Mouse (Mus musculus): ENCODE data around the gene E2f3.

The E2f3 gene

DNA sequence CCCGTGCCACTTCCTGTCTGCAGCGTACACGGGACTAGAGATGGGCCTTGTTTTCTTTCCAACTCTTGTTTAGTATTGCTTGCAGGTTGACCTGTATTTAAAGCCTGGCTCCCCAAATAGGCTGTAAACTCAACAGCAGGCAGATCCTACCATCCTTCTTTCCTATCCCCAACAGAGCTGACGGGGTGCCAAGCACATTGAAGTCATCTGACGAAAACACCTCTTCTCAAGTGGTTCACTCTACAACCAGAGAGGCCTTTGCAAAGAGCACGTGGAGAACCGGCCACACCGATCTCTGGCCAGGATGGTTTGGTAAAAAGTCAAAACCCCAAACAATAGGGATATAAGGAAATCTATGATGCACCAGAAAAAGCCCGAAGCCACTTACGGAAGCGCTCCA, 8.5 kb downstream of the E2f3 start:
- DNase-seq, result no peak

DNA sequence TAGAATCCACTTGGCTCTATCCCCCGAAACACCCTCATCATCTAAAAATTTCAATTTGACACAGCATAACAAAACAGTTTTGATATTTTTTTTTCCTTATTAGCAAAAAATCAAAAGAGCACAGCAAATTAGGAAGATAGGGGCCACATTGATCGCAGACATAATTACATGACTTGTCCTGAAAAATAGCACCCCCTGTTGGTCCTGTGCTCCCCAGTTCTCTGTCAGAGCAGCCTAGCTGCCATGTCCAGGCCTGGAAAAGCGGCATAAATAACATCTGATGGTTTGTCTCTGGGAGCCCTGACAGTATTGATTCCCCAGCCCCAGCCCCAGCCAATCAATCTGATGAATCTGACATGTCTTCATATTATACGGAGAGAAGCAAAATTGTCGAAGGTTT, 11.8 kb downstream of the E2f3 start:
- no peak for DNase-seq

DNA sequence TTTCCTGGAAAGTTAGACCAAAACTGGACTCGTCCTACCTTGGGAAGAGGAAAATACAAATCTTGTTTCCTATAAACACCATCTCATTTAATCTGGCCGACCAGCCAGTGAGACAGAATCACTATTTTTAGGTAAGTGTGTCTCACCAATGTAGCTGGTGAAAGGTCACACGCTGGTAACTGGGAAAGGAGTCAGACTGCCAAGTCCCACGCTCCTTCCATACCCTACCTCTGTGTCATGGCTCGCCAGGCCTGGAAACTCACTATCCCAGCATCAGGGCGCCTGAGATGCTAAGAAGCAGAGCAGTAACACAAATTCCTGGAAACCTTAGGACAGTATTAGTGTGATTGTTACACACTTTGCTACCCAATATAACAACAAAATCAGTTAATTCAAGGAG, 12.3 kb downstream of the E2f3 start:
- no peak for DNase-seq

DNA sequence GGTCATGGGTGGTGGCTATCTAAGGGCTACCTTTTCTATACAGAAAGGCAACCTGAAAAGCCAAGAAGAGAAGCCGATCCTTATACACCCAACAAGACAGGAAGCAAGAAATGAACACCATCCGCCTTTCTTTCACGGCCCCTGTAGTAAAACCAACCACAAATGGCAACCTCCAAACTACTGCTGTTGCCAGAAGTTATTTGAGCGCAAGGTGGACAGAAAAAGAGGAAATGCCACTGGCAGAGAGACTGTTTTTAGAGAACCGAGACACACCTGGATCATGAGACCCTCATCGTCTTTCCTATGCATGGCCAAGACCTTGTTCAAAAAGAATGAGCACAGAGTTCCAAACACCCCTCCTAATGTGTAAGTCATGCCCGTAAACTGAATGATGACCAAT, 15.5 kb downstream of the E2f3 start:
- DNase-seq, result no peak

DNA sequence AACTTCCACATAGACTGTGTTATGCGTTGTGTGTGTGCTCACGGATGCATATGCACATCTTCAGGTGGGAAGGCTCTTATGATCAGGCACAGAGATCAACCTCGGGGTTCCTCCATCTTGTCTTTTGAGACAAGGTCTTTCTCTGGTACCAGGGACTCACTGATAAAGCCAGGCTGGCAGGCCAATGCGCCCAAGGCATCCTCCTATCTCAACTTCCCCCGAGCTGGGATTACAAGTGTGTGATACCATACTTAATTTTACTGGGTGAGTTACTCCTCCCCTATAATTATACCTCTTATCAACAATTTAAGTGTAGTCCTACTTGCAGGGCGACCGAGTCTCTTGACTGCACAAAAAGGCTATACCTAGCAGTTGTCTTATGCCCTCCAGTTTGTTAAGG, 17.2 kb downstream of the E2f3 start:
- DNase-seq, result no peak

DNA sequence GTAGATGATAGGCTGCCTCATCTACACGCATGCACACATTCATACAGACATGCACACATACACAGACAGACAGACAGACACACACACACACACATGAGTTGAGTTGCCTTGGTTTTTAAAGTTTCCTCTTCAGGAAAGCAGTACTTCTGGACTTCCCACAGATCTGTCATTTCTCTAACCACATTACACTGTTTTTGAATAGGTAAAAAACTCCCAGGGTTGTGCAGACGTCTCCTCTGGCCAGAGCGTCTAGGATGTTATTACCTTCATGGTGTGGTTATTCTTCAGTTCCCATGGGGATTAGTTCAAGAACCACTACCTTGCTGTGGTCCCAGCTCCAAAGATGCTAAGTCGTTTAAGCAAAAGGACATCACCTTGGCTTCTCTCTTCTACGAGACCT, 18.5 kb downstream of the E2f3 start:
- no peak for DNase-seq

DNA sequence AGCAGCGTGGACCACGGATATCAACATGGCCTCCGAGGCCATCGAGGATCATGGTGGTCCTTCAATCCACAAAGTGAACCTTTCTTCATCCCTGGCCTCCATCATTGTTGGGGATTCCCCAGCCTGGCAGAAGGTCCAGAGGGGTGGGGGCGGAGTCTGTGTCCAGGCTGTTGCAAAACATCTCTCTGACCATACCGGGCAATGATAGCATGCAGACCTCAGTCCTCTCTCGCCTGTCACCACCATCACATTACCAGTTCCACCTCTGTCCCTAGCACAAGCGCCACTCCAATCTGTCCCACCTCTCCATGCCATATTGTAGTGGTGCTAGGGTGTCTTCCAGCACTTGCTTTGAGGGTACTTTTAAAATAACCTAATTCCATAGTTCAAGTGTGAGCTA, 18.9 kb downstream of the E2f3 start:
- no peak for DNase-seq

DNA sequence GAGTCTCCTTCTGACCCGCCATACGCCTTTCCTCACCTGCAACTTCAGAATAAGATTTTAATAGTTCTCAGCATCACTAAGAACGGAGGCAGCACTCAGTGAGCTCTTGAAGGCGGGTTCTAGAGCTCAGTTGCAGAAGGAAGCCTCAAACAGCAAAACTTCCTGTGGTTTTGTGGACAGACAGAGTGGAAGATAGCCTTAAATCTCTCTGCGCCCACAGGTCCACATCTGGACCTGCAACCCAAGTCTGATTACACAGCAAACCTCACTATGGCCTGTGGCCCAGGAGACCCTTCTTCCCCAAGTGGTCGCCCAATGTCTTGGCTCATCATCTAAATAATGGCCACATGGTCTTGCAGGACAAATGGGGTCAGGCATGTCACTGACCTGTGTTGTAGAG, 21.8 kb downstream of the E2f3 start:
- no peak for DNase-seq

DNA sequence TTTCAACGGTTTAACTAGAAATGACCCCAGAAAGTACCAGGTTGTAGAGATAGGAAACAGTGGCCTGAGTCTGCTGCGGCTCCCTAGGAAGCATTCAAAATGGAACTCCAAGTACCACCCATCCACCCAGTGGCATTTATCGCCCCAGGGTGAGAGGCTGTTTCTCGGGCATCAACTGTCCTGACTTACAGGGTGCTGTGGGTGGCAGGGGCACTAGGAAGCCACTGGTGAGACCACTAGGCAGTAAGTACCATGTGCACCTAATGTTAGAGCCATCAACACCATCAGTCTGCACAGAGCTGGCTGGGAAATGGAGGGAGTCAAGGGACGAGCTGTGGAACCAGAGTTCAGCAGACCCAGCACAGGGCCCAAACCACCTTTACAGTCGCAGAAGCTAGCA, 25.4 kb downstream of the E2f3 start:
- no peak for DNase-seq

DNA sequence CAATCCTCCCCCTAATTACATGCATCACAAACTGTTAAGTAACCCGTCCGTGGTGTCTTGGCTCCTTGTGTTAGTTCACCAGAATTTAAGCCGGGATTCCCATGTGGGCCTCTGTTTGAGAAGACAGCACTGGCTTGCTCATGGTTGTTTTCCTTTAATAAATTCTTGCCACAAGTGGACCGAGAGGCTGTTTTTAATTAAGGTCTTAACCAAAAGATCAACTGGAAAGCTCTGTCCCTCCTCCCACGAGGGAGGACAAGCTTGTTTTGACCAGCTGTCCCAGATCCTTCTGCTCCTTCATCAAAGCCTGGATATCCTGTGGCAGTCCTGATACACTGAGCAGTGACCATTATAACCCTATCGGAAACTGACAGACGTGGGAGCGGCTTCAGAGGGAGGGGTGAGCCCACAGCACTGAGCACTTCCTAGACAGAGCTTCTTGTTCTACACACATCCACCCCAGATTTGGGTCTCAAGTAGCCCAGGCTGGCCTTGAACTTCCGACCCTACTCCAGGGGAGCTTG, 28.1 kb downstream of the E2f3 start:
- no peak for DNase-seq

DNA sequence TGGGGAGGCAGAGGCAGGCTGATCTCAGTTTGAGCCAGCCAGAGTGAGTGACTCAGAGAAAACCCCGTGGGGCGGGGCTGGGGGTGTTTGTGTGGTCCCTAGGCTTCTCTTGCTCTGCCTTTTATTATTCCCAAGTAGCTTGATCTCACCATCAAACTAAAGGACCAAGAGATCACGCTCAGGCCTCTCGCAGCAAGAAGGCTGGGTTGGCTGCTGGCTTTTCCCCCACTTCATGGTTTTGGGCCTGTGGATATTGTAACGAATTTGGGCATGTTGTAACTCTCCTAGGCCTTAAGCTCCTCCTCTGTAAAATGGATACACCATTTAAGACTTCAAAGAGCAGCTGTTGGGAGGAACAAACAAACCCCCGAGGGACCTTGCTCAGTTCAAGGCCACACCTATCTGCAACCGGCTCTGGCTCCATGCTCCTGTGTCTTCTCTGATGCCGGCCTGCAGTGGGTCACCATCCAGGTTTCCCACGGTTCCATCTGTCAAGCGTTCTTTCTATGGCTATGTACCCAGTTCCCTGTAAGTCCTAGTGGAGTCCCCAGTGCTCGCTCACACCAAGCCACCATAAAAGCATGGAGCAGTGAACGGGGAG, 28.9 kb downstream of the E2f3 start:
- DNase-seq, result no peak

DNA sequence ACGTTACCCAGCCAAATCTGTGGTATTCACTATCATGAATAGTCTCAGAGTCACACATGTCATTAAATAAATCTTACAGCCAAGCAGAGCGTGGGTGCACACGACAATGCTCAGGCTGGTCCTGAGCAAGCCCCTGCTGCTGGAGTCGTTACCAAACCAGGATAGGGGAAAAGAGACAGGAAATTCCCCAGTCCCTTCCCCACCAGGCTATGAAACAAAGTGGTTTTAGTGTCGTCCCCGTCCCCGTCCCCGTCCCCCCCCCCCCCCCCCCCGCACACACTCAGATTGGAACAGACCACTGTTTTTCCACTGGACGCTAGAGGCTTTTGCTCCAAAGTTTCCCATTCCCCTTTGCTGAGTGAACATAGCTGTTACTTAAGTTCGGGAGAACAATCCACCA, 30.6 kb downstream of the E2f3 start:
- DNase-seq, result no peak

DNA sequence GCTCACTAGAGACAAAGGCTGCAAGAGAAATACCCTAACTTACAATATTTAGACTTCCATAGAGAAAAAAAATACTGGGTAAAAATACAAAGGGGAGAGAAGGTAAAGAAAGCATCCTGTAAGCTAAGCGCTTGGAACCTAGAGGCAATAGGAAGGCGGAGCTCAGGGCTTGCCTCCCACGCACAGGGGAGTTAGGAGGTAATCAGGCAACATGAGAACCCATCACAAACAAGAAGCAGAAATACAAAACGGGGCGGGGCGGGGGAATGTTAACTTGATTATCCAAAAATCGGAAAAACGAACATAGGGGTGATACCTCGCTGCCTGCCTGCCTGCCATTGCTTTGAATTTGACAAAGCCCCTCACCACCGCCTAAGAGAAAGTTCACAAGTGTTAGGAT, 31.1 kb downstream of the E2f3 start:
- no peak for DNase-seq

DNA sequence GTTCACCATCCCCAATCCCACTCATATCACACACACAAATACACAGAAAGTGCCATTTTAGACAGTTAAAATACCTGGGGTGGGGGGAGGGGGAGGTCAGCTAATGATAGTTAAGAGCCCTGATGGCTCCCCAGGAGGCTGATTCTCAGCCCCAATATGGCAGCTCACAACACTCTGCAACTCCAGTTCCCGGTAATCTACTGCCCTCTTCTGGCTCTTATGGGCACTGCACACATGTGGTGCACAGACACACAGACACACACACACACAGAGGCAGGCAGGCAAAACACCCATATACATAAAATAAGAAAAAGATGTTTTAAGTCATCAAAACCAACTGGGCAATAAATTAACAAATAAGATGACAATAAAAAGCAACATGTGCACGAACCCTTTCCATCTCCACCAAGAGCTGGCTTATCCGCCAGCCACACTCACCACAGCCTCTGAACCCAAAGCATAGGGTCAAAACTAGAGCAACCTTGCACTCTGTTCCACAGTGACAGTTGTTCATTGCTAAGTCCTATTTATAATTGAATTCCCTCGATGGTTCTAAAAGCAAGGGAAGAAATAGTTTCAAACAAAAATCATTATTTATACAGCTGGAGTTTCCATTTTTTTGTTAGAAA, 32.3 kb downstream of the E2f3 start:
- DNase-seq, result no peak

DNA sequence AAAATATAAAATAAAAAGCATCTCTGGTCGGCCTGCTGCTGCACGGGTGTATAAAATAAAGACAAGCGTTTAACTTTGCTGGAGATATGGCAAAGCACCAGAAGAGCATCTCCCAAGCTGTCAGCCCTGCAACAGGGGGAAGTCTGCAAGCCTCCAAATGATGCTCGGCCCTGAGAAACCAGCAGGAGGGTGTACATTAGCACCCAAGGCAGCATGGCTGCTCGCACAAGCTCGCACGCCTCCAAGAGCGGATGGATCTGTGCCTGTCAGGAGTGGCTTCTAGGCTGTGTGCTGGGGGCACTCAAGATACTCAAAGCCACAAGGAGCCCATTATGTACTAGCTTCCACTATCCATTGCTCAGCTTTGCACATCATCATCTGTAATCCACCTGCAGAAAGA, 39.8 kb downstream of the E2f3 start:
- DNase-seq, result peak; percentile 53

DNA sequence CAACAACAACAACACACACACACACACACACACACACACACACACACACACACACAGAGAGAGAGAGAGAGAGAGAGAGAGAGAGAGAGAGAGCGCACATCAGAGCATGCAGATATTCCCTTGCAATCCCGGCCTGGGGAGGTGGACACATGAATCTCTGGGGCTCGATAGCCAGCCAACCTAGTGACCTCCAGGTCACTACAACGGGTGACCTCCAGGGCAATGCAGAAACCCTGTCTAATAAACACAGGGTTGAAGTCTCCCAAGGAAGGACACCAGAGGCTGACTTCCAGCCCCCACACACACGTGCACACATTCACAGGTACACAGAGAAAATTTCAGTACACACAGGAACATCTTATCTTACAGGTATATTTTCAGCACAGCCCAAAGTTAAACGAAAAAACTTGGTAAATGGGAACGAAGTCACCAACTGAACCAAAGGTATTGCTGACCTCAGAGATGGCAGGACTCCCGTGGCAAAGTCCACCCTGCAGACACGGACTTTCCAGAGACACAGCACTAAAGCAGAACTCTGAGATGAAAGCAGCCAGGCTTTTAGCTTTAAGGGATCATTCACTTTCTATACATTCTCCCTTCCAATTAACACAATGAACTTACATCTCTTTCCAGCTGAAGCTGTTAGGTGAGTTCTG, 40.8 kb downstream of the E2f3 start:
- no peak for DNase-seq

DNA sequence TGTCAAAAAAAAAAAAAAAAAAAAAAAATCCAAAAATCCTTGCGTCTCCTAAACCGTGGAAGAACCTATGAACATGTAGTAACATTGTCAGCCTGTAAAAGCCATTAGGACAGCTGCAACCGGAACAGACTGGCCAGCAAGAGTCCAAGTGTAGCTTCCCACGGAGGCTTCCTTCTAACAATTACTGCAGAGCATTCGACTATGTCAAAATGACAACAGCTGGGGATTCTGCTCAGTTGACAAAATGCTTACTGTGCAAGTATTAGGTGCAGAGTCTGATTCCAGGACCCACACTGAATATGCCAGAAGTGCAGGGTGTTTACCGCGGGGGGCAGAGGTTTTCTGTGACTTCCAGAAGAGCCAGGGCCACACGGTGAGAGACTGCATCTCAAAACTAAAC, 41.4 kb downstream of the E2f3 start:
- DNase-seq, result no peak

DNA sequence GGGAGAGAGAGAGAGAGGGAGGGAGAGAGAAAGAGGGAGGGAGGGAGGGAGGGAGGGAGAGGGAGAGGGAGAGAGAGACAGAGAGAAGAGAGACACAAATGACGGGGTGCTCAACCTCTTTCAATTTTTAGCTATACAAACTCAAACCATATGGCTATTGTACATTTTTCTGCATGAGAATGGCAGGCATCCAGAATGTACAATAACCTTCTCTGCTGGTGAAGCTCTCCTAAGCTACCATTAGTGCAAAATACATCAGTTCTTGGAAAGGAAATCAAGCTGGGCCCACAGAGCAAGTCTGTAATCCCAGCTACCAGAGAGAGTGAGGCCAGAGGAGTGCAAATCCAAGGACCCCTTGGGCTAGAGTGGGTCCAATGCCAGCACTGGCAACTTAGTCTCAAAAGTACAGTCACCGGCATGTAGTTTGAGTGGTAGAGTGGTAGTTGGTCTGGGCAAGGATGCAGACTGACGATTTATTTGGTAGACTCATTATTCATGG, 42.3 kb downstream of the E2f3 start:
- no peak for DNase-seq

DNA sequence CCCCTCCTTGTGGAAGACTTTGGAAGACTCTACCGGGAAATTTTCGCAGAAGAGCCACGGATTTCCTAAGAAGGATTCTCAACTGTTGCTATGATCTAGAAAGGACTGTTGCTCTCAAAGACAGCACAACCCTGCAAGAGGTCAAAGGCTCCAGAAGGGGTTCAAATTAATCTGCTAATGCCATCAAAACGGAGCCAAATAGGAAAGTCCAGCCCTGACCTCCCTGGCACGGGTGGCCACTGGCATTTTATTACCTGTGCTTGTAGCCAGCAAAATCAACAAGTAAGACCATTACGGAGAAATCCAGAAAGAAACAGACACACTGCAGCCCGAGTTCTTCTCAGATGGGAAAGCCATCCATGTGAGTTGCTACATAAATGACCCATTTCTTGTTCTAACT, 45.8 kb downstream of the E2f3 start:
- DNase-seq, result no peak

DNA sequence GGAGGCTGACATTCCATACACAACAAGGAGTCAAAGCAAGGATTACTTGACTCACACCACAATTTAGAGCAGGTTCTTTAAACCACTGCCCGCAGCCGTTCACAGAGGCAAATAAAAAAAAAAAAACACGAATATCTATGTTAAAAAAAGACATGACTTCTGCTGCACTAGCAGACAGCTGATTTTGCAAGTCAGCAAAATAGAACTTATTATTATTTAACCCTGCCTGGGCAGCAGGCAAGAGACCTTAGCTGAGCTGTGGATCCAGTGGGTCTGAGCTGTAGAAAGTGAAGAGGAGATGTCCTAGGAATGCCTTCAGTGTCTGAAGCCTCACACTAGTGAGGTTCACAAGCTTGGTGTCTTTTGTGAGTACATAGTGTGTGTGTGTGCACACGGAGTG, 46.5 kb downstream of the E2f3 start:
- no peak for DNase-seq

DNA sequence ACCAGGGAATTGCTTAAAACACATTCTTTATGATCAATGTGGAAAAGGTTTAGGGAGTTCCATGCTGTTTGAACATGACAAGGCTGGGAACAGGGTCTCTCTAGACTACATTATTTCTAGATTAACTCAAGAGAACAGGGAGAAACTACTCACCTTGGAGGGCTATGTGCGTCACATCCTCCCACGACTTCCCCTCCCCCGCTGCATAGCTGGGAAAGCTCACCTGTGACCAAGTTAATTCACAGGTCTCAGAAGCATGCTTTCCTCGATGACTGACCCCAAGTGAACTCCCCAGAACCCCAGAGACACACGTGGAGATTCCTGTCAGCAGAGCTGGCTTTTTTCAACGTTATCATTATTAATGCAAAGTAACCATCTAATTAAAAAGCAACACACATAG, 47.1 kb downstream of the E2f3 start:
- DNase-seq, result no peak

DNA sequence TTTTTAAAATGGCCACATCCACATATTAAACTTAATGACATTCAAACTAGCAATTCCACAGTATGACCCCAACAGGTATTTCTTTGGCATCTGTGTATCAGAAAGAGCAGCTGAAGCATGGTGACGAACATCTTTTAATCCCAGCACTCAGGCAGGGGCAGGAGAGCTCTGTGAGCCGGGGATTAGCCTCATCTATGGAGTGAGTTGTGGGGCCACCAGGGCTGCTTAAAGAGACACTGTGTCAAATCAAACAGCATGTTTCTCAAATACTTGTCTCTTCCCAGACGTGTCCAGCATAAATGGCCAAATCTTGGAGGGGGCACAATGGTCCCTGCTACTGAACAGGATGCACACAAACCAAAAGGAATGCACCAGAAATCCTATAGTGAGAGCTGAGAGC, 59.7 kb downstream of the E2f3 start:
- no peak for DNase-seq

DNA sequence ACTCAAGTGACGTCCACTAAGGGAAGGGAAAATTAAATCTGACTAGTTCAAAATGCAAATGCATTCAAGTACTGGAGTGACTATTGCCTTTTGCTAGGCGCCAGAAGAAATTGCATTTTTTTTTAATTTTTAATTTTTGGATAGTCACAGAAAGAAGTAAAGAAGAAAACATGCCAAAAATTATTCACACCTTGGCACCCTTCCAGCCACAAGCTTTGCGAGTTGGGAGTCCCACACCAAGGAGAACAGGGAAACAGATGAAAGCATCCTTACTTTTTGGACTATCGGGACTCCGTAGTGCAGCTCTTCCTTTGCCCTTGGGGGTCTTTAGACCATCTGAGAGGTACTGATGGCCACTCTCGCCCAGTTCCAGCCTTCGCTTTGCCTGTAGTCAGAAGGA, 66.0 kb downstream of the E2f3 start:
- no peak for DNase-seq

DNA sequence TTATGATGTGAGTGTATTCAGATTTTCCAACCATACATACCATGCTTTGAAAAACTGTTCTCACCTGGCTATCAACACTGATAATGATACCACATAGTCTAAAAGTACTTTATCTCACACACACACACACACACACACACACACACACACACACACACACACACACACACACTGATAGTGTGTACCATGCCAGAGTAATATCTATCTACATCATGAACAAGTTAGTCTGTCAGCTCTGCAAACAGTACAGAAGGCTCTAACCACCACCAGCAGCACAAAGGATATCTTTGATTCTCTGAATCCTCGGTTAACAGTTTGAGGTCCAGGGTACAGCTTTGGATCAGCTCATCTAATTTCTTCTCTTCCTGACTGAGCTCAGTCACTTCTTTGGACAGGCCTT, 69.3 kb downstream of the E2f3 start:
- no peak for DNase-seq

DNA sequence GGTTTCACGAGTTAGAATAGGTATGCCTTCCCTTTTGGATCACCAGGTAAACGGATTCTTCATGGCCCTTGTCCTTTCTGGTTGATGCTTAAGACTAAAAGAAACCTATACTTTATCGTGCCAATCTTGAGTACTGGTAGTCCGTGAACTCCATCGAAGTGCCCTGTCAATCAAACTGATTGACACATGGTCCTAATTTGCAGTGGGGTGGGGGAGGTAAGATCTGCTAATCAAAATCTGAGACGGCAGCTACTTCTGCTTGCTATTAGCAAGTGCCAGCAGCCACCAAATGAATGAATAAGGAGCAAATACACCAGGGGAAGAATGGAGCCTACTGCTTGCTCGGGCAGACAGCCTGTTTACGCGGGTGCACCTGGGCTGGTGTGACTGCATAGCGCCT, 72.3 kb downstream of the E2f3 start:
- no peak for DNase-seq

All from layer of hippocampus, adult 9-11 months (tissue).